Mouse (Mus musculus): ENCODE measurements around the gene Tmf1.

The Tmf1 gene

DNA sequence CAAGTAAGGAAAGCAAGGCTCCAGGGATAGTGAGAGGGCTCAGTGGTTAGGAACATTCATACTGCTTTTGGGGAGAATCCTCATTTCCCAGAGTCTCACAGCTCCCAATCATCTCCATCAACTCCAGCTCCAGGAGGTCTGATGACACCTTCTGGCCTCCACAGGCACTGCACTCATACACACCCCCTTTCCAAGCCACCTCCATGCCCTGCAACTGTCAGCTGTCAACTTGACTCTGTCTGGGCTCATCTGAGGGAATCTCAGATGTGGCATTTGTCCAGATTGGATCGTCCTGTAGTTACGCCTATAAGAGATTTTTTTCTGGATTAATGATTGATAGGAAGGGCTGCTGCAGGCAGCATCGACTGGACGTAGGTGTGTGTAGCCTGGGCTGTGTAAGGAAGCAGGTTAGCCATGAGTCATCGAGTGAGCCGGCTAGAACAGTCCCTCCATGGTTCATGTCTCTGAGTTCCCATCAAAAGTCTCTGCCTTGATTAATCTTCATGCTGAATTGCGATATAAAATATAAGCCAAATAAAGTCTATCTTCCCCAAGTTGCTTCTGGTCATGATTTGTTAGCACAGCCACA, 74.6 kb downstream of the Tmf1 start:
- DNase-seq = peak in 1 of 2 experiments; percentile 29
